Mouse (Mus musculus) forebrain, embryonic 11.5 days (tissue): ENCODE results near the gene Ankmy1. TPM values are rescaled to one million over a fixed set of nuclear protein-coding genes. Genes with fewer than 3 reads are reported as not detected.

Source experiments
- ATAC-seq: fragments of 200-750 bp; cut with Nextera tagmentation; replicated peaks from 2 replicates; pipeline ENCODE4 v1.8.0; 2017; ENCODE audit warnings: moderate TSS enrichment; ENCODE audit not compliant: low FRiP score
- DNase-seq: peaks from one replicate; pipeline ENCODE4 v3.0.0-alpha.2; 2017; ENCODE audit warnings: low spot score
- H3K27ac ChIP-seq: fragments of 300-500 bp; sonication (generic); 2 replicates; pipeline ENCODE4 v1.5.1; 2014; ENCODE audit warnings: low read depth, low read length
- H3K27me3 ChIP-seq: fragments of 300-500 bp; sonication (generic); 2 replicates; pipeline ENCODE4 v1.6.1; 2014; ENCODE audit warnings: mild to moderate bottlenecking, low read length, mixed read lengths; ENCODE audit not compliant: control insufficient read depth, insufficient read depth
- H3K36me3 ChIP-seq: fragments of 300-500 bp; sonication (generic); 2 replicates; pipeline ENCODE4 v1.6.1; 2014; ENCODE audit warnings: mild to moderate bottlenecking, low read length, moderate library complexity, mixed read lengths; ENCODE audit not compliant: control insufficient read depth, insufficient read depth
- H3K4me1 ChIP-seq: fragments of 300-500 bp; sonication (generic); replicated peaks from 2 replicates; pipeline ENCODE4 v1.6.1; 2014; ENCODE audit warnings: low read length, mixed read lengths; ENCODE audit not compliant: control insufficient read depth, insufficient read depth
- H3K4me2 ChIP-seq: fragments of 300-500 bp; sonication (generic); 2 replicates; pipeline ENCODE4 v1.6.1; 2014; ENCODE audit warnings: low read depth, mild to moderate bottlenecking, low read length, moderate library complexity, mixed read lengths; ENCODE audit not compliant: severe bottlenecking
- H3K4me3 ChIP-seq: fragments of 300-500 bp; sonication (generic); 2 replicates; pipeline ENCODE4 v1.5.1; 2014; ENCODE audit warnings: low read depth, low read length
- H3K9ac ChIP-seq: fragments of 300-500 bp; sonication (generic); 2 replicates; pipeline ENCODE4 v1.6.1; 2014; ENCODE audit warnings: low read length
- H3K9me3 ChIP-seq: fragments of 300-500 bp; sonication (generic); 2 replicates; pipeline ENCODE4 v1.6.1; 2016; ENCODE audit warnings: low read length, mixed read lengths; ENCODE audit not compliant: control insufficient read depth
- WGBS: fragments of 180-500 bp; shearing (Covaris S2); extraction: QIAGEN DNeasy Blood & Tissue Kit; methylation state at CpG from one replicate; pipeline ENCODE4 v1.1.7; 2014; 5-methylcytosine and 5-hydroxymethylcytosine counted together
- polyA plus RNA-seq: library from polyadenylated mRNA; unstranded; fragments of >200 nt; fragmentation: Nextera tagmentation; extraction: Ambion mirVana; gene quantifications from 2 replicates; pipeline ENCODE4 v1.2.1, GENCODE M21; 2014

Gene Ankmy1
- polyA plus RNA-seq, 1 experiment from 2014 or later, result 1.5 TPM

DNA sequence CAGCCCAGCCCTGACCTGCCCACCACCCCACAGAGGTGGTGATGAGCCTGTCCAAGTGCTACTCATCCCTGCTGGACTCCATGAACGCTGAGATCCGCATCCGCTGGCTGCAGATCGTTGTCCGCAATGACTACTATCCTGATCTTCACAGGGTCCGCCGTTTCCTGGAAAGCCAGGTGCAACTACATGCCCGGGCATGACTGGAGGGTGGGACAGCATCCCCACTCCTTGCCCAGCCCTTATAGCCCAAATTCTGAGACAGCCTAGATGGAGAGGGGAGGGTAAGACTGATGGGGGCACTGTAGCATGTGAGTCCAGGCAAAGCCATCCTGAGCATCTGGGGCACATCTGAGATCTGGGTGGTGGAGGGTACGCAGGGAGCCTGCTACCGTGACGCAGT, 16.4 kb upstream of the Ankmy1 start:
- Histone ChIP-seq H3K36me3 (peaks cover 14% of the 10 kb centered on the region), H3K4me1 (no peaks in the 10 kb centered on the region)

DNA sequence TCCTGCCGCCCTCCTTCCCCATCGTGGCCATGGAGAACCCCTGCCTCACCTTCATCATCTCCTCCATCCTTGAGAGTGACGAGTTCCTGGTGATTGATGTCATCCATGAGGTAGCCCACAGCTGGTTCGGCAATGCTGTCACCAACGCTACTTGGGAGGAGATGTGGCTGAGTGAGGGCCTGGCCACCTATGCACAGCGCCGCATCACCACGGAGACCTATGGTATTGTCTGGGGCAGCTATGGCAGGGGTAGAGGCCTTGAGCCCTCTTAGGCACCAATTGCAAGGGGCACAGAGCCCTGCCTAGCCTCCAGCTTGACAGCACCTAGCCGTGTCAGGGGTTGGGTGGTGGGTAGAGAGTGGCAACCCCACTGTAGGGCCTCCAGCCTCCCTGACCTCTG, 14.0 kb upstream of the Ankmy1 start:
- no peak overlapping the region for H3K9ac ChIP-seq
- H3K27me3 ChIP-seq, result no peaks in the 10 kb centered on the region
- no peaks in the 10 kb centered on the region for H3K9me3 ChIP-seq
- H3K4me3 ChIP-seq, result no peak overlapping the region
- H3K36me3 ChIP-seq, result peaks cover 14% of the 10 kb centered on the region
- 93% methylated on average over 9 of the region's 9 CpGs for WGBS
- H3K27ac ChIP-seq, result no peak overlapping the region
- H3K4me1 ChIP-seq, result peaks cover 4% of the 10 kb centered on the region
- ATAC-seq (no peak), DNase-seq (no peak)
- H3K4me2 ChIP-seq, result no peak overlapping the region

More for the DNA sequence above, 16.4 kb upstream of the Ankmy1 start:
- H3K27me3 ChIP-seq, result no peaks in the 10 kb centered on the region
- no peak overlapping the region for H3K4me2 ChIP-seq
- DNase-seq, result no peak
- ATAC-seq, result no peak
- no peak overlapping the region for H3K27ac ChIP-seq
- no peaks in the 10 kb centered on the region for H3K9me3 ChIP-seq
- H3K4me3 ChIP-seq, result no peak overlapping the region
- no peak overlapping the region for H3K9ac ChIP-seq
- 97% methylated on average over 11 of the region's 11 CpGs for WGBS

DNA sequence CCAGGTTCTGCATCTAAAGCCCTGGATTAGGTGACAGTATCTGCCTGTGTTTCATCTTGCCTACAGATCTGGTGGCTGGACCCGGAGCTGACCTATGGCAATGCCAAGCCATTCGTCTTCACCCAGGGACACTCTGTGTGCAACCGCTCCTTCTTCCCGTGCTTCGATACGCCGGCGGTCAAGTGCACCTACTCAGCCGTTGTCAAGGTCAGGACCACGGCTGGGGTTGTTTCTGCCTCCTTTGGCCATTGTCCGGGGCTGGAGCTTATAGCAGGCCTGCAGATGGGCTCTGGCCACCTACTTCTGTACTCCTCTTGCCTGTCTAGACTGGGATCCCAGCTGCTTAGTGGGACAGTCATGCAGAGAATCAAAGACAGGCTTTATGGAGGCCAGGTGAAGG, 12.3 kb upstream of the Ankmy1 start:
- no peak overlapping the region for H3K4me2 ChIP-seq
- WGBS, result 92% methylated on average over 11 of the region's 11 CpGs
- H3K36me3 ChIP-seq, result peaks cover 14% of the 10 kb centered on the region
- no peak overlapping the region for H3K4me3 ChIP-seq
- H3K27ac ChIP-seq, result no peak overlapping the region
- H3K4me1 ChIP-seq, result peaks cover 11% of the 10 kb centered on the region
- H3K9me3 ChIP-seq, result no peaks in the 10 kb centered on the region
- H3K27me3 ChIP-seq, result no peaks in the 10 kb centered on the region
- ATAC-seq, result no peak
- no peak for DNase-seq
- H3K9ac ChIP-seq, result no peak overlapping the region

DNA sequence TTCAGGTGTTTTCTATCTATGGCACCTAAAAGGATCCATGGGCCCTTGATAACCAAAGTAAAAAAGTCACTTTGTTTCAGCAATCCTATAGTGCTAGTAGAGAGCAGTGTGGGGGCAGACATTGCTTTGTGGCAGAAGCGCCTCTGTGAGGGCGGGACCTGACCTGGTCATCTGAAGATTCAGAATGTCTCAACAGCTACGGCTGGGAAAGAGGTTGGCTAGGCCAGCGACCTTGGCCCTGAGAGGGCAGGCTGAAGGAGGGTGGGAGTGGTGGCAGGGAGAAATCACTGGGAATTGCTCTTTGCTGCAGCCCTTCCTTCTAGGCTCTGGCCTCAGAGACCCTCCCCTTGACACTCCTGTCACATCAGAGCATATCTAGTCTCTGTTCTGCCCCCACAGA, 11.5 kb upstream of the Ankmy1 start:
- no peak overlapping the region for H3K27ac ChIP-seq
- ATAC-seq, result no peak
- no peak overlapping the region for H3K4me3 ChIP-seq
- DNase-seq, result no peak
- H3K9ac ChIP-seq, result no peak overlapping the region
- peaks cover 15% of the 10 kb centered on the region for H3K4me1 ChIP-seq
- H3K36me3 ChIP-seq, result peaks cover 9% of the 10 kb centered on the region
- H3K27me3 ChIP-seq, result no peaks in the 10 kb centered on the region
- no peak overlapping the region for H3K4me2 ChIP-seq
- 85% methylated on average over 4 of the region's 4 CpGs for WGBS
- H3K9me3 ChIP-seq, result no peaks in the 10 kb centered on the region

DNA sequence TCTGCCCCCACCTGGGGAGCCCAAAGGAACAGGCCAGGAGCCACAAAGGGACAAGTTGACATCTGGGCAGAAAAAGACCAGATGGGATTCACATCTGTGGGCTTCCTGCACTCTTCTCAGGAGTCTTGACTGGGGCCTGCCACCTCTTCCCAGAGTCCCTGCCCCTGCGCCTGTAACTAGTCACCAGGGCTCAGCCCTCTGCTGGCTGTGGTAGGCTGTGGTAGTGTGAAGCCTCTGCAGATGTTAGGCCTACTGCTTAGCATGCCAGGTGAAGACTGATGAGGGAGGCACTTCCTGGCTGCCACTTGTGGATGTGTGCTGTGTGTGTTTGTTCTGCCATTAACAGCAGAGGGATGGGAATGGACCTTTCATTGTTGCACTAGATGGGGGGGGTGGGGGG, 9.6 kb upstream of the Ankmy1 start:
- no peak overlapping the region for H3K9ac ChIP-seq
- no peaks in the 10 kb centered on the region; the same call in 1 of the 2 replicates for H3K36me3 ChIP-seq
- H3K4me1 ChIP-seq, result peaks cover 20% of the 10 kb centered on the region
- no peak for DNase-seq
- 53% methylated on average over 1 of the region's 1 CpGs for WGBS
- H3K9me3 ChIP-seq, result no peaks in the 10 kb centered on the region
- H3K4me3 ChIP-seq, result no peak overlapping the region
- peak overlapping the region; percentile 88 for H3K4me2 ChIP-seq
- H3K27me3 ChIP-seq, result no peaks in the 10 kb centered on the region
- ATAC-seq, result no peak
- H3K27ac ChIP-seq, result no peak overlapping the region

DNA sequence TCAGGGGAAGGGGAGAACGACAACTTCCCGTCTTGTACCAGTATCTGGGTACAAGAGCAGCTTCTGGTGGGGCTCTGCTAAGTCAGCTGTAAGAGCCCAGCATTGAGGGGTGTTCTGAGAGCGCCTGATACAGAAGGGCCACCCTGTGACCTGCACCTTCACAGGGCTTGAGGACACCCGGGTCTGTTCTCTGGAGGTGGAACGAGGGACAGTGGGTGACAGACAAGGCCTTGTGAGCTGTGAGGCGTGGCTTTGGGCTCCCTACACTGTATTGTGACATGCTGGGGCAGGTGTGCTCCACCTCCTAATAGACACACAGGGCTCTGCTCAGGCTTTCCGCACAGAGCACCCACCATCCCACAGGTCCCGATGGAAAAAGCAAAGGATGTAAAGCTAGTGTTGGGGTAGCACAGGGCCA, 9.0 kb upstream of the Ankmy1 start:
- Histone ChIP-seq H3K27ac (no peak overlapping the region), H3K27me3 (no peaks in the 10 kb centered on the region), H3K4me3 (peak overlapping the region; percentile 82), H3K36me3 (no peaks in the 10 kb centered on the region; the same call in 1 of the 2 replicates), H3K4me2 (peak overlapping the region; percentile 88), H3K9me3 (no peaks in the 10 kb centered on the region), H3K4me1 (peaks cover 20% of the 10 kb centered on the region), H3K9ac (peak overlapping the region; percentile 69)
- DNase-seq (no peak), ATAC-seq (no peak)
- 46% methylated on average over 8 of the region's 8 CpGs for WGBS

DNA sequence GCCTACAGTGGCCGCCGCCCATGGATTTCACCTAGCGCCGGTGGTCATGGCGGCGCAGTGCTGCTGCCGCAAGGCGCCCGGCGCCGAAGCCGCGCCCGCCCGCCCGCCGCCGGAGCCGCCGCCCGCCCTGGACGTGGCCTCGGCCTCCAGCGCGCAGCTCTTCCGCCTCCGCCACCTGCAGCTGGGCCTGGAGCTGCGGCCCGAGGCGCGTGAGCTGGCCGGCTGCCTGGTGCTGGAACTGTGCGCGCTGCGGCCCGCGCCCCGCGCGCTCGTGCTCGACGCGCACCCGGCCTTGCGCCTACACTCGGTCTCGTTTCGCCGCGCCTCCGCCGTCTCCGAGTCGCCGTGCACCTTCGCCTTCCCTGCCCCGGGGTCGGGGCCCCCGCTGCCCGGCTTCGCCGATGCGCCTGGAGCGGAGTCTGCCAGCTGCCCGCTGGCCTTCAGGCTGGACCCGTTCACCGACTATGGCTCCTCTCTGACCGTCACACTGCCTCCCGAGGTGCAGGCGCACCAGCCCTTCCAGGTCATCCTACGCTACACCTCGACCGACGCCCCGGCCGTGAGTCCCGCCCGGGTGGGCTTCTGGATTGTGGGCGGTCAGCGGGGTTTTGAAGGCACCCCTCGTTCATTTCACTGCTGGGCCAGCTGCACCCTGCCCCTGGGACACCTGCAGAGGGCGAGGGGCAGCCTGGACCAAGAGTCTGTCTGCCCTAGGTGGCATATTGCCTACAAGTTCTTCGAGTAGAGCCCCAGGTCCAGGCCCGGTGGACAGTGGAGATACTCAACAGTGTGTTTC, 8.4 kb upstream of the Ankmy1 start:
- peak overlapping the region; percentile 69 for H3K9ac ChIP-seq
- ATAC-seq (peak; percentile 27), DNase-seq (no peak)
- 1% methylated on average over 72 of the region's 85 CpGs for WGBS
- H3K9me3 ChIP-seq, result no peaks in the 10 kb centered on the region
- H3K4me3 ChIP-seq, result peak overlapping the region; percentile 82
- H3K4me2 ChIP-seq, result peak overlapping the region; percentile 88
- no peaks in the 10 kb centered on the region; the same call in 1 of the 2 replicates for H3K36me3 ChIP-seq
- no peaks in the 10 kb centered on the region for H3K27me3 ChIP-seq
- peak overlapping the region; percentile 77 for H3K27ac ChIP-seq
- peaks cover 20% of the 10 kb centered on the region for H3K4me1 ChIP-seq

DNA sequence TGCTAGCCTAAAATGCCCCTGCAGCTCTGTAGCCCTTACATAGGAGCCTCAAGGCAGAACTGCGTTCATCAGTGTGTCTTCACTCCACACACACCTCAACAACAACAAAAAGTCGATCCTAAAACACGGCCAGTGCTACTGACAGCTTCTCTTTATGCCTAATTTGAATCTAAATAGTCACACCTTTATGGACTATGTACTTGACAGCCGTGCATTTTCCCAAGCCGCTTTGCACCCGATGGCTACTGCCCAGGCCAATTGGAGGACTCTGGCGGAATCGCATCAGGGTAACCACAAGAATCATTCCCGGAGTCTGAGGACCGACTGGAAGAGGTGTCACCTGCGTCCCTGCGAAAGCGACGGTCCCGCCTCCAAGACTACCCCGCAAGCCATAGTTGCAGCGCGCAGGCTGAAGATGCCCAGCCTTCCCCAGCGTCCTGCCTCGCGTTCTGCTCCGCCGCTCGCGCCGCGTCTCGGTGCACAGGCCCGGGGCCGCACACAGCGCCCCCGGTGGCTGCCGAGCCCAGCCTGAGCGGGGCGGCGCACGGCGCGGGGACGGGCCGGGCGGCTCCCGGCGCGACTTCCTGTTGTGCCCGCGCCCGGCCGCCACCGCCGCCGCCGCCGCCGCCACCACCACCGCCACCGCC, 7.7 kb upstream of the Ankmy1 start, which contains the start of gene Rnpepl1:
Gene Rnpepl1, plus strand, starts transcription at position 545 of the 647 bp plus-strand sequence.
- H3K27ac ChIP-seq, result peak within 1 kb of the TSS; percentile 77
- no peaks in the 10 kb centered on the region; the same call in 1 of the 2 replicates for H3K36me3 ChIP-seq
- H3K9me3 ChIP-seq, result no peaks in the 10 kb centered on the region
- H3K9ac ChIP-seq, result peak within 1 kb of the TSS; percentile 69
- peak within 1 kb of the TSS; percentile 88 for H3K4me2 ChIP-seq
- H3K27me3 ChIP-seq, result no peaks in the 10 kb centered on the region
- peak within 1 kb of the TSS; percentile 82 for H3K4me3 ChIP-seq
- peak; percentile 86 for DNase-seq
- WGBS, result under 1% methylated on average over 49 of the region's 57 CpGs
- peak; percentile 74 for ATAC-seq
- H3K4me1 ChIP-seq, result peaks cover 20% of the 10 kb centered on the region
